Mouse (Mus musculus) neural tube, embryonic 13.5 days (tissue): ENCODE data around the gene Sbf2. TPM values are rescaled to one million over a fixed set of nuclear protein-coding genes. Genes with fewer than 3 reads are reported as not detected.
"Not testable (repeated sequence)": the region's sequence is repeated elsewhere in the genome, so short reads cannot be mapped to it uniquely, and the experiment has no call there.

ENCODE experiments used
- ATAC-seq: fragments of 200-750 bp; cut with Nextera tagmentation; 2 replicates; pipeline ENCODE4 v1.8.0; 2017; ENCODE audit warnings: low read depth, mild to moderate bottlenecking, moderate TSS enrichment, moderate library complexity
- H3K27ac ChIP-seq: fragments of 300-500 bp; sonication (generic); replicated peaks from 2 replicates; pipeline ENCODE4 v1.5.1; 2015; ENCODE audit warnings: moderate library complexity, mild to moderate bottlenecking, inconsistent platforms
- H3K27me3 ChIP-seq: fragments of 300-500 bp; sonication (generic); 2 replicates; pipeline ENCODE4 v1.6.1; 2015; ENCODE audit warnings: mild to moderate bottlenecking, inconsistent platforms
- H3K36me3 ChIP-seq: fragments of 300-500 bp; sonication (generic); 2 replicates; pipeline ENCODE4 v1.6.1; 2015; ENCODE audit warnings: mild to moderate bottlenecking, inconsistent platforms
- H3K4me1 ChIP-seq: fragments of 300-500 bp; sonication (generic); replicated peaks from 2 replicates; pipeline ENCODE4 v1.6.1; 2015; ENCODE audit warnings: inconsistent platforms
- H3K4me2 ChIP-seq: fragments of 300-500 bp; sonication (generic); 2 replicates; pipeline ENCODE4 v1.6.1; 2015; ENCODE audit warnings: inconsistent platforms, mild to moderate bottlenecking, moderate library complexity
- H3K4me3 ChIP-seq: fragments of 300-500 bp; sonication (generic); 2 replicates; pipeline ENCODE4 v1.5.1; 2015; ENCODE audit warnings: mild to moderate bottlenecking, inconsistent platforms
- H3K9ac ChIP-seq: fragments of 300-500 bp; sonication (generic); 2 replicates; pipeline ENCODE4 v1.6.1; 2015; ENCODE audit warnings: moderate library complexity, mild to moderate bottlenecking, inconsistent platforms
- H3K9me3 ChIP-seq: fragments of 300-500 bp; sonication (generic); 2 replicates; pipeline ENCODE4 v1.6.1; 2016; ENCODE audit warnings: inconsistent platforms
- WGBS: fragments of 180-500 bp; shearing (Covaris S2); methylation state at CpG from one replicate; pipeline ENCODE4 v1.1.7; 2015; 5-methylcytosine and 5-hydroxymethylcytosine counted together
- polyA plus RNA-seq: library from polyadenylated mRNA; unstranded; fragments of >200 nt; fragmentation: Nextera tagmentation; extraction: Ambion mirVana; gene quantifications from 2 replicates; pipeline ENCODE4 v1.2.1, GENCODE M21; 2015

Sbf2 gene
- polyA plus RNA-seq, 1 experiment from 2014 or later, result 47.4 TPM

GRCm38 (mm10) chr7:110543341-110543740 is 71.4 kb downstream of the Sbf2 start:
- WGBS, result 88% methylated on average over 6 of the region's 6 CpGs
- Histone ChIP-seq H3K4me2 (no peak overlapping the region), H3K36me3 (no peaks in the 10 kb centered on the region), H3K4me3 (no peak overlapping the region), H3K4me1 (no peaks in the 10 kb centered on the region), H3K9ac (no peak overlapping the region), H3K9me3 (no peaks in the 10 kb centered on the region), H3K27ac (no peak overlapping the region), H3K27me3 (no peaks in the 10 kb centered on the region)
- ATAC-seq, result no peak

- no peak overlapping the region for H3K27ac ChIP-seq
- no peaks in the 10 kb centered on the region for H3K27me3 ChIP-seq
- 66% methylated on average over 2 of the region's 2 CpGs for WGBS
- no peak overlapping the region for H3K4me2 ChIP-seq
- H3K36me3 ChIP-seq, result no peaks in the 10 kb centered on the region
- H3K9me3 ChIP-seq, result no peaks in the 10 kb centered on the region
- no peak overlapping the region for H3K9ac ChIP-seq
- no peak overlapping the region for H3K4me3 ChIP-seq
- no peak for ATAC-seq
- no peaks in the 10 kb centered on the region for H3K4me1 ChIP-seq
Observed at GRCm38 (mm10) chr7:110539266-110539665, 75.5 kb downstream of the Sbf2 start.

- H3K27ac ChIP-seq, H3K9ac ChIP-seq, H3K36me3 ChIP-seq, H3K4me3 ChIP-seq, H3K27me3 ChIP-seq, H3K9me3 ChIP-seq, ATAC-seq, H3K4me1 ChIP-seq, H3K4me2 ChIP-seq: not testable (repeated sequence)
Observed at GRCm38 (mm10) chr7:110530295-110530694, 84.4 kb downstream of the Sbf2 start.

GRCm38 (mm10) chr7:110525090-110525775 is 89.5 kb downstream of the Sbf2 start:
- no peaks in the 10 kb centered on the region; the same call in none of the 2 replicates for H3K4me1 ChIP-seq
- H3K9ac ChIP-seq, result no peak overlapping the region
- no peak overlapping the region for H3K4me2 ChIP-seq
- WGBS, result 18% methylated on average over 1 of the region's 1 CpGs
- no peak overlapping the region for H3K4me3 ChIP-seq
- H3K27ac ChIP-seq, result no peak overlapping the region
- no peak for ATAC-seq
- no peaks in the 10 kb centered on the region for H3K36me3 ChIP-seq
- no peaks in the 10 kb centered on the region for H3K9me3 ChIP-seq
- H3K27me3 ChIP-seq, result no peaks in the 10 kb centered on the region

- no peak for ATAC-seq
Observed at GRCm38 (mm10) chr7:110516241-110517220, 98.2 kb downstream of the Sbf2 start.

GRCm38 (mm10) chr7:110514131-110514530 is 100.6 kb downstream of the Sbf2 start:
- H3K9me3 ChIP-seq, result no peaks in the 10 kb centered on the region
- H3K4me3 ChIP-seq, result no peak overlapping the region
- H3K27ac ChIP-seq, result no peak overlapping the region
- ATAC-seq, result no peak
- peaks cover 4% of the 10 kb centered on the region for H3K4me1 ChIP-seq
- H3K36me3 ChIP-seq, result no peaks in the 10 kb centered on the region
- H3K9ac ChIP-seq, result no peak overlapping the region
- no peak overlapping the region for H3K4me2 ChIP-seq
- no peaks in the 10 kb centered on the region for H3K27me3 ChIP-seq

More at GRCm38 (mm10) chr7:110516241-110517220, 98.2 kb downstream of the Sbf2 start:
- Histone ChIP-seq H3K4me3 (no peak overlapping the region), H3K9me3 (no peaks in the 10 kb centered on the region), H3K27ac (no peak overlapping the region), H3K36me3 (no peaks in the 10 kb centered on the region), H3K4me1 (peaks cover 4% of the 10 kb centered on the region), H3K4me2 (no peak overlapping the region), H3K27me3 (no peaks in the 10 kb centered on the region), H3K9ac (no peak overlapping the region)
- 62% methylated on average over 2 of the region's 2 CpGs for WGBS

- Histone ChIP-seq H3K4me1 (no peaks in the 10 kb centered on the region), H3K36me3 (no peaks in the 10 kb centered on the region), H3K9me3 (peaks cover 10% of the 10 kb centered on the region; the same call in 1 of the 2 replicates), H3K27ac (no peak overlapping the region), H3K27me3 (no peaks in the 10 kb centered on the region), H3K4me2 (no peak overlapping the region), H3K4me3 (no peak overlapping the region), H3K9ac (no peak overlapping the region)
- no peak for ATAC-seq
- WGBS, result 90% methylated on average over 1 of the region's 1 CpGs
Observed at GRCm38 (mm10) chr7:110498653-110499052, 116.1 kb downstream of the Sbf2 start.

GRCm38 (mm10) chr7:110491038-110491437 is 123.7 kb downstream of the Sbf2 start:
- no peaks in the 10 kb centered on the region for H3K36me3 ChIP-seq
- 94% methylated on average over 5 of the region's 5 CpGs for WGBS
- H3K27ac ChIP-seq, result no peak overlapping the region
- H3K4me2 ChIP-seq, result no peak overlapping the region
- no peak for ATAC-seq
- no peak overlapping the region for H3K9ac ChIP-seq
- H3K4me3 ChIP-seq, result no peak overlapping the region
- H3K4me1 ChIP-seq, result no peaks in the 10 kb centered on the region
- no peaks in the 10 kb centered on the region for H3K9me3 ChIP-seq
- H3K27me3 ChIP-seq, result no peaks in the 10 kb centered on the region

- Histone ChIP-seq H3K36me3 (peaks cover 5% of the 10 kb centered on the region), H3K4me3 (no peak overlapping the region), H3K4me2 (no peak overlapping the region), H3K9ac (no peak overlapping the region), H3K27me3 (no peaks in the 10 kb centered on the region), H3K27ac (no peak overlapping the region), H3K9me3 (no peaks in the 10 kb centered on the region), H3K4me1 (no peaks in the 10 kb centered on the region)
- 90% methylated on average over 5 of the region's 5 CpGs for WGBS
- no peak for ATAC-seq
Observed at GRCm38 (mm10) chr7:110485051-110485450, 129.7 kb downstream of the Sbf2 start.

- H3K9ac ChIP-seq, result no peak overlapping the region
- WGBS, result 82% methylated on average over 6 of the region's 6 CpGs
- no peak for ATAC-seq
- H3K27ac ChIP-seq, result no peak overlapping the region
- H3K36me3 ChIP-seq, result no peaks in the 10 kb centered on the region
- H3K27me3 ChIP-seq, result no peaks in the 10 kb centered on the region
- H3K9me3 ChIP-seq, result no peaks in the 10 kb centered on the region
- H3K4me3 ChIP-seq, result no peak overlapping the region
- H3K4me2 ChIP-seq, result no peak overlapping the region
- H3K4me1 ChIP-seq, result no peaks in the 10 kb centered on the region
Observed at GRCm38 (mm10) chr7:110470987-110471386, 143.7 kb downstream of the Sbf2 start.

GRCm38 (mm10) chr7:110463471-110463870 is 151.3 kb downstream of the Sbf2 start:
- no peak for ATAC-seq
- Histone ChIP-seq H3K9me3 (no peaks in the 10 kb centered on the region), H3K27ac (no peak overlapping the region), H3K36me3 (no peaks in the 10 kb centered on the region; the same call in 1 of the 2 replicates), H3K27me3 (no peaks in the 10 kb centered on the region), H3K4me2 (no peak overlapping the region), H3K4me1 (no peaks in the 10 kb centered on the region), H3K4me3 (no peak overlapping the region), H3K9ac (no peak overlapping the region)
- 93% methylated on average over 5 of the region's 5 CpGs for WGBS

- H3K9me3 ChIP-seq, result no peaks in the 10 kb centered on the region
- 23% methylated on average over 4 of the region's 4 CpGs for WGBS
- H3K4me3 ChIP-seq, result no peak overlapping the region
- no peaks in the 10 kb centered on the region for H3K27me3 ChIP-seq
- ATAC-seq, result no peak
- peaks cover 13% of the 10 kb centered on the region for H3K36me3 ChIP-seq
- H3K4me1 ChIP-seq, result no peaks in the 10 kb centered on the region
- H3K9ac ChIP-seq, result no peak overlapping the region
- H3K4me2 ChIP-seq, result no peak overlapping the region
- no peak overlapping the region for H3K27ac ChIP-seq
Observed at GRCm38 (mm10) chr7:110432301-110432700, 182.4 kb downstream of the Sbf2 start.
